Mouse (Mus musculus) ES-Bruce4 (cell line): Measurements from ENCODE around the gene Itgb6. TPM values are rescaled to one million over a fixed set of nuclear protein-coding genes. Genes with fewer than 3 reads are reported as not detected.

Experiments used
- H3K27ac ChIP-seq: 2 replicates; pipeline ENCODE4 v1.5.1; 2012; ENCODE audit warnings: low read length, inconsistent platforms; ENCODE audit not compliant: insufficient read depth
- H3K27me3 ChIP-seq: 2 replicates; pipeline ENCODE4 v1.6.1; 2012; ENCODE audit warnings: mild to moderate bottlenecking, low read length, inconsistent platforms; ENCODE audit not compliant: control insufficient read depth, poor library complexity, insufficient read depth, severe bottlenecking
- H3K36me3 ChIP-seq: 2 replicates; pipeline ENCODE4 v1.6.1; 2012; ENCODE audit warnings: inconsistent platforms, mild to moderate bottlenecking, low read length, moderate library complexity; ENCODE audit not compliant: control insufficient read depth, poor library complexity, insufficient read depth, severe bottlenecking
- H3K4me1 ChIP-seq: one replicate; pipeline ENCODE4 v1.8.1; 2011; ENCODE audit warnings: low read length; ENCODE audit not compliant: control insufficient read depth, insufficient read depth
- H3K4me3 ChIP-seq: 2 replicates; pipeline ENCODE4 v1.5.1; 2011; ENCODE audit warnings: low read depth, mild to moderate bottlenecking, low read length
- H3K9ac ChIP-seq: 2 replicates; pipeline ENCODE4 v1.6.1; 2012; ENCODE audit warnings: low read depth, mild to moderate bottlenecking, inconsistent platforms; ENCODE audit not compliant: poor library complexity, severe bottlenecking
- H3K9me3 ChIP-seq: replicated peaks from 2 replicates; pipeline ENCODE4 v1.6.1; 2012; ENCODE audit warnings: mild to moderate bottlenecking, low read length, inconsistent platforms; ENCODE audit not compliant: control insufficient read depth, poor library complexity, insufficient read depth, severe bottlenecking
- CTCF ChIP-seq: IDR thresholded peaks from one replicate; pipeline ENCODE4 v1.8.1; 2011; ENCODE audit warnings: low read depth, low read length
- EP300 ChIP-seq: IDR thresholded peaks from 2 replicates; pipeline ENCODE4 v1.6.1; 2011; ENCODE audit warnings: low read depth, low read length; ENCODE audit not compliant: insufficient read depth
- POLR2A ChIP-seq: IDR thresholded peaks from one replicate; pipeline ENCODE4 v1.8.1; 2011; ENCODE audit warnings: low read length; ENCODE audit not compliant: insufficient read depth
- polyA plus RNA-seq: library from polyadenylated mRNA; stranded (reverse); fragments of >200 nt; gene quantifications from 2 replicates; pipeline ENCODE4 v1.2.4, GENCODE M21; 2011; ENCODE audit warnings: low read depth; ENCODE audit not compliant: missing spikeins, insufficient read depth, insufficient read length

Itgb6 gene
- polyA plus RNA-seq, 1 experiment: 0.28 TPM

GRCm38 (mm10) chr2:60728902-60729585 lies 6.6 kb upstream of the Itgb6 start:
- H3K9ac ChIP-seq: no peak overlapping the region

GRCm38 (mm10) chr2:60724660-60725059 lies 2.2 kb upstream of the Itgb6 start:
- TF ChIP-seq EP300 (no peak), CTCF (no peak), POLR2A (no peak)
- Histone ChIP-seq H3K9ac (no peak overlapping the region), H3K36me3 (no peaks in the 10 kb centered on the region), H3K9me3 (no peaks in the 10 kb centered on the region), H3K4me3 (no peak overlapping the region), H3K27ac (no peak overlapping the region), H3K4me1 (peaks cover 2% of the 10 kb centered on the region), H3K27me3 (no peaks in the 10 kb centered on the region)

More at GRCm38 (mm10) chr2:60728902-60729585, 6.6 kb upstream of the Itgb6 start:
- no peaks in the 10 kb centered on the region for H3K36me3 ChIP-seq
- no peak for TF ChIP-seq POLR2A
- no peak overlapping the region for H3K4me3 ChIP-seq
- no peak overlapping the region for H3K27ac ChIP-seq
- no peaks in the 10 kb centered on the region for H3K27me3 ChIP-seq
- H3K9me3 ChIP-seq: no peaks in the 10 kb centered on the region
- H3K4me1 ChIP-seq: peaks cover 2% of the 10 kb centered on the region

- H3K27ac ChIP-seq: no peak overlapping the region
- no peaks in the 10 kb centered on the region for H3K36me3 ChIP-seq
- no peak overlapping the region for H3K9ac ChIP-seq
- H3K4me3 ChIP-seq: no peak overlapping the region
- no peaks in the 10 kb centered on the region for H3K4me1 ChIP-seq
- H3K27me3 ChIP-seq: no peaks in the 10 kb centered on the region; the same call in 1 of the 2 replicates
- TF ChIP-seq CTCF: no peak
- TF ChIP-seq POLR2A: no peak
- no peak for TF ChIP-seq EP300
- no peaks in the 10 kb centered on the region for H3K9me3 ChIP-seq
Observed at GRCm38 (mm10) chr2:60722967-60723366, 524 bp upstream of the Itgb6 start.

- Histone ChIP-seq H3K9ac (no peak overlapping the region), H3K4me1 (no peaks in the 10 kb centered on the region), H3K36me3 (no peaks in the 10 kb centered on the region), H3K27ac (no peak overlapping the region), H3K27me3 (no peaks in the 10 kb centered on the region; the same call in 1 of the 2 replicates), H3K4me3 (no peak overlapping the region), H3K9me3 (no peaks in the 10 kb centered on the region)
- no peak for TF ChIP-seq CTCF
- TF ChIP-seq EP300: no peak
- TF ChIP-seq POLR2A: no peak
Observed at GRCm38 (mm10) chr2:60720906-60721305, 1.5 kb downstream of the Itgb6 start.

- TF ChIP-seq EP300 (no peak), CTCF (no peak), POLR2A (no peak)
- Histone ChIP-seq H3K27ac (no peak overlapping the region), H3K36me3 (no peaks in the 10 kb centered on the region), H3K9me3 (no peaks in the 10 kb centered on the region), H3K4me3 (no peak overlapping the region), H3K4me1 (no peaks in the 10 kb centered on the region), H3K27me3 (no peaks in the 10 kb centered on the region; the same call in 1 of the 2 replicates), H3K9ac (no peak overlapping the region)
Observed at GRCm38 (mm10) chr2:60720205-60720604, 2.2 kb downstream of the Itgb6 start.

- no peaks in the 10 kb centered on the region for H3K36me3 ChIP-seq
- H3K9me3 ChIP-seq: no peaks in the 10 kb centered on the region
- H3K27me3 ChIP-seq: no peaks in the 10 kb centered on the region; the same call in 1 of the 2 replicates
- H3K4me1 ChIP-seq: no peaks in the 10 kb centered on the region
- H3K4me3 ChIP-seq: peak overlapping the region; percentile 39
- H3K27ac ChIP-seq: no peak overlapping the region
- H3K9ac ChIP-seq: no peak overlapping the region
- no peak for TF ChIP-seq POLR2A
- TF ChIP-seq EP300: no peak
- TF ChIP-seq CTCF: no peak
Observed at GRCm38 (mm10) chr2:60717348-60717747, 5.1 kb downstream of the Itgb6 start.
